Mouse (Mus musculus) testis, adult 2 months (tissue): ENCODE measurements around the gene Mgat4a. TPM values are rescaled to one million over a fixed set of nuclear protein-coding genes. Genes with fewer than 3 reads are reported as not detected.

Experiments
- H3K27ac ChIP-seq: fragments of 200-500 bp; 2 replicates; pipeline ENCODE4 v1.5.1; 2012; ENCODE audit warnings: low read depth, low read length; ENCODE audit not compliant: control insufficient read depth, insufficient read depth
- H3K27me3 ChIP-seq: fragments of 200-500 bp; 2 replicates; pipeline ENCODE4 v1.6.1; 2012; ENCODE audit warnings: mild to moderate bottlenecking, low read length, moderate library complexity; ENCODE audit not compliant: control insufficient read depth, insufficient read depth
- H3K36me3 ChIP-seq: fragments of 200-500 bp; 2 replicates; pipeline ENCODE4 v1.6.1; 2012; ENCODE audit warnings: mild to moderate bottlenecking, low read length; ENCODE audit not compliant: control insufficient read depth, insufficient read depth
- H3K4me1 ChIP-seq: fragments of 200-500 bp; 2 replicates; pipeline ENCODE4 v1.6.1; 2012; ENCODE audit warnings: low read length; ENCODE audit not compliant: control insufficient read depth, insufficient read depth
- H3K4me3 ChIP-seq: fragments of 200-500 bp; 2 replicates; pipeline ENCODE4 v1.5.1; 2012; ENCODE audit warnings: low read depth, mild to moderate bottlenecking, low read length, moderate library complexity, mixed read lengths; ENCODE audit not compliant: control insufficient read depth
- CTCF ChIP-seq: fragments of 200-500 bp; IDR thresholded peaks from 2 replicates; pipeline ENCODE4 v1.5.1; 2012; ENCODE audit warnings: low read depth, mild to moderate bottlenecking, inconsistent platforms, low read length, moderate library complexity; ENCODE audit not compliant: control insufficient read depth, insufficient read depth, insufficient replicate concordance
- POLR2A ChIP-seq: fragments of 200-500 bp; IDR thresholded peaks from 2 replicates; pipeline ENCODE4 v1.6.1; 2012; ENCODE audit warnings: low read depth, mild to moderate bottlenecking, inconsistent platforms, low read length, moderate library complexity; ENCODE audit not compliant: control insufficient read depth
- polyA plus RNA-seq: library from polyadenylated mRNA; depleted of rRNA; stranded (reverse); fragments of >200 nt; gene quantifications from 2 replicates; pipeline ENCODE4 v1.2.3, GENCODE M21; 2012

The Mgat4a gene
- polyA plus RNA-seq, 1 experiment: 2.9 TPM

- H3K36me3 ChIP-seq: no peaks in the 10 kb centered on the region
- H3K27me3 ChIP-seq: no peaks in the 10 kb centered on the region
- no peak overlapping the region for H3K4me3 ChIP-seq
- no peak overlapping the region for H3K27ac ChIP-seq
- TF ChIP-seq CTCF (no peak), POLR2A (no peak)
- H3K4me1 ChIP-seq: 0 out of 2 replicates have a peak, but pooled peaks cover 2% of the 10 kb centered on the region
These were observed 61.1 kb downstream of the Mgat4a start for GRCm38 (mm10) chr1:37479759-37480158.

- 0 out of 2 replicates have a peak, but pooled peaks cover 2% of the 10 kb centered on the region for H3K4me1 ChIP-seq
- TF ChIP-seq CTCF: no peak
- no peak overlapping the region for H3K4me3 ChIP-seq
- H3K36me3 ChIP-seq: no peaks in the 10 kb centered on the region
- no peaks in the 10 kb centered on the region for H3K27me3 ChIP-seq
- no peak overlapping the region for H3K27ac ChIP-seq
These were observed 61.7 kb downstream of the Mgat4a start for GRCm38 (mm10) chr1:37479074-37479473.

- H3K27ac ChIP-seq: no peak overlapping the region
- no peak for TF ChIP-seq CTCF
- TF ChIP-seq POLR2A: no peak
- H3K27me3 ChIP-seq: no peaks in the 10 kb centered on the region
- no peak overlapping the region for H3K4me3 ChIP-seq
- H3K36me3 ChIP-seq: no peaks in the 10 kb centered on the region
- 0 out of 2 replicates have a peak, but pooled peaks cover 2% of the 10 kb centered on the region for H3K4me1 ChIP-seq
These were observed 62.4 kb downstream of the Mgat4a start for GRCm38 (mm10) chr1:37478416-37478815.

GRCm38 (mm10) chr1:37477928-37478327 lies 62.9 kb downstream of the Mgat4a start:
- no peak overlapping the region for H3K4me3 ChIP-seq
- 0 out of 2 replicates have a peak, but pooled peaks cover 2% of the 10 kb centered on the region for H3K4me1 ChIP-seq
- no peak for TF ChIP-seq POLR2A
- no peak for TF ChIP-seq CTCF
- no peaks in the 10 kb centered on the region for H3K36me3 ChIP-seq
- H3K27me3 ChIP-seq: no peaks in the 10 kb centered on the region
- H3K27ac ChIP-seq: no peak overlapping the region

- TF ChIP-seq CTCF (no peak), POLR2A (no peak)
- 0 out of 2 replicates have a peak, but pooled peaks cover 2% of the 10 kb centered on the region for H3K4me1 ChIP-seq
- H3K36me3 ChIP-seq: no peaks in the 10 kb centered on the region
- no peak overlapping the region for H3K27ac ChIP-seq
- no peak overlapping the region for H3K4me3 ChIP-seq
- H3K27me3 ChIP-seq: no peaks in the 10 kb centered on the region
These were observed 63.6 kb downstream of the Mgat4a start for GRCm38 (mm10) chr1:37477250-37477649.

- Histone ChIP-seq H3K27ac (no peak overlapping the region), H3K36me3 (no peaks in the 10 kb centered on the region), H3K4me1 (0 out of 2 replicates have a peak, but pooled peaks cover 2% of the 10 kb centered on the region), H3K27me3 (no peaks in the 10 kb centered on the region), H3K4me3 (no peak overlapping the region)
- TF ChIP-seq POLR2A (no peak), CTCF (no peak)
These were observed 65.5 kb downstream of the Mgat4a start for GRCm38 (mm10) chr1:37475312-37475711.

GRCm38 (mm10) chr1:37474634-37475190 lies 66.1 kb downstream of the Mgat4a start:
- Histone ChIP-seq H3K36me3 (no peaks in the 10 kb centered on the region), H3K27me3 (no peaks in the 10 kb centered on the region), H3K27ac (no peak overlapping the region), H3K4me1 (0 out of 2 replicates have a peak, but pooled peaks cover 2% of the 10 kb centered on the region), H3K4me3 (no peak overlapping the region)
- no peak for TF ChIP-seq CTCF
- TF ChIP-seq POLR2A: no peak
